Mouse (Mus musculus): Measurements from ENCODE around the gene Zc3h8. TPM values are rescaled to one million over a fixed set of nuclear protein-coding genes. Genes with fewer than 3 reads are reported as not detected.

The Zc3h8 gene
- polyA plus RNA-seq (2015; fragmentation: Nextera tagmentation; extraction: Ambion mirVana): 2.1 and 2.7 TPM in 2 replicates

GRCm38 (mm10) chr2:128943538-128944528 lies at the start of gene Zc3h8:
TSS of gene Zc3h8 (minus strand) at chr2:128944077.
- ATAC-seq (ENCODE audit: insufficient read depth): peak; percentile 97
- Histone ChIP-seq H3K4me1 (replicated peaks) (peaks cover 12% of the 10 kb centered on the region), H3K9me3 (replicated peaks) (no peaks in the 10 kb centered on the region), H3K27ac (replicated peaks) (peak within 1 kb of the TSS; percentile 79), H3K27me3 (peaks cover 2% of the 10 kb centered on the region), H3K4me3 (replicated peaks) (peak within 1 kb of the TSS; percentile 82), H3K4me2 (peak within 1 kb of the TSS; percentile 99), H3K9ac (peak within 1 kb of the TSS; percentile 76), H3K36me3 (replicated peaks) (no peaks in the 10 kb centered on the region; the same call in 1 of the 2 replicates)
- 1% methylated on average over 65 of the region's 65 CpGs for WGBS (ENCODE audit: insufficient replicate concordance)

GRCm38 (mm10) chr2:128984746-128985145 lies 40.9 kb upstream of the Zc3h8 start:
- H3K9ac ChIP-seq: no peak overlapping the region
- H3K4me1 ChIP-seq (replicated peaks): no peaks in the 10 kb centered on the region
- no peaks in the 10 kb centered on the region for H3K27me3 ChIP-seq
- WGBS (ENCODE audit: insufficient replicate concordance): 73% methylated on average over 3 of the region's 3 CpGs
- ATAC-seq (ENCODE audit: insufficient read depth): no peak
- no peak overlapping the region for H3K4me3 ChIP-seq (replicated peaks)
- no peaks in the 10 kb centered on the region for H3K36me3 ChIP-seq (replicated peaks)
- no peaks in the 10 kb centered on the region for H3K9me3 ChIP-seq (replicated peaks)
- H3K27ac ChIP-seq (replicated peaks): no peak overlapping the region
- no peak overlapping the region for H3K4me2 ChIP-seq

- Histone ChIP-seq H3K36me3 (replicated peaks) (no peaks in the 10 kb centered on the region), H3K9me3 (replicated peaks) (no peaks in the 10 kb centered on the region), H3K9ac (no peak overlapping the region), H3K4me3 (replicated peaks) (no peak overlapping the region), H3K27ac (replicated peaks) (no peak overlapping the region), H3K4me2 (no peak overlapping the region), H3K4me1 (replicated peaks) (no peaks in the 10 kb centered on the region; the same call in 1 of the 2 replicates), H3K27me3 (no peaks in the 10 kb centered on the region)
- 74% methylated on average over 4 of the region's 4 CpGs for WGBS (ENCODE audit: insufficient replicate concordance)
- ATAC-seq (ENCODE audit: insufficient read depth): no peak
These were observed 31.7 kb upstream of the Zc3h8 start for GRCm38 (mm10) chr2:128975572-128975971.

GRCm38 (mm10) chr2:128972301-128972700 lies 28.4 kb upstream of the Zc3h8 start:
- no peaks in the 10 kb centered on the region for H3K9me3 ChIP-seq (replicated peaks)
- H3K27ac ChIP-seq (replicated peaks): no peak overlapping the region
- peaks cover 11% of the 10 kb centered on the region for H3K4me1 ChIP-seq (replicated peaks)
- no peak overlapping the region for H3K4me3 ChIP-seq (replicated peaks)
- no peak for ATAC-seq (ENCODE audit: insufficient read depth)
- no peaks in the 10 kb centered on the region for H3K27me3 ChIP-seq
- no peak overlapping the region for H3K4me2 ChIP-seq
- H3K9ac ChIP-seq: no peak overlapping the region
- no peaks in the 10 kb centered on the region for H3K36me3 ChIP-seq (replicated peaks)

GRCm38 (mm10) chr2:128968475-128969083 lies 24.7 kb upstream of the Zc3h8 start:
- Histone ChIP-seq H3K9ac (peak overlapping the region; percentile 99), H3K27ac (replicated peaks) (peak overlapping the region; percentile 98), H3K4me3 (replicated peaks) (peak overlapping the region; percentile 97), H3K27me3 (no peaks in the 10 kb centered on the region), H3K4me2 (peak overlapping the region; percentile 79), H3K9me3 (replicated peaks) (no peaks in the 10 kb centered on the region), H3K36me3 (replicated peaks) (no peaks in the 10 kb centered on the region), H3K4me1 (replicated peaks) (peaks cover 18% of the 10 kb centered on the region)
- no peak for ATAC-seq (ENCODE audit: insufficient read depth)

- peak within 1 kb of the TSS; percentile 99 for H3K9ac ChIP-seq
- peak within 1 kb of the TSS; percentile 98 for H3K27ac ChIP-seq (replicated peaks)
- H3K4me2 ChIP-seq: peak within 1 kb of the TSS; percentile 79
- ATAC-seq (ENCODE audit: insufficient read depth): peak; percentile 82
- WGBS (ENCODE audit: insufficient replicate concordance): under 1% methylated on average over 80 of the region's 80 CpGs
- H3K27me3 ChIP-seq: no peaks in the 10 kb centered on the region
- no peaks in the 10 kb centered on the region for H3K9me3 ChIP-seq (replicated peaks)
- peaks cover 18% of the 10 kb centered on the region for H3K4me1 ChIP-seq (replicated peaks)
- H3K4me3 ChIP-seq (replicated peaks): peak within 1 kb of the TSS; percentile 97
- no peaks in the 10 kb centered on the region for H3K36me3 ChIP-seq (replicated peaks)
These were observed 24.0 kb upstream of the Zc3h8 start, which contains the start of gene Gm10762 for GRCm38 (mm10) chr2:128967661-128968441. TSS of gene Gm10762 (minus strand) at chr2:128967725.

GRCm38 (mm10) chr2:128966641-128967580 lies 23.0 kb upstream of the Zc3h8 start, which contains the start of gene Zc3h6:
TSS of gene Zc3h6 (plus strand) at chr2:128967402.
- under 1% methylated on average over 65 of the region's 65 CpGs for whole genome bisulfite sequencing (ENCODE audit: insufficient replicate concordance)
- H3K4me2 ChIP-seq: peak within 1 kb of the TSS; percentile 79
- ATAC-seq (ENCODE audit: insufficient read depth): peak; percentile 96
- H3K36me3 ChIP-seq (replicated peaks): no peaks in the 10 kb centered on the region
- no peaks in the 10 kb centered on the region for H3K9me3 ChIP-seq (replicated peaks)
- H3K4me3 ChIP-seq (replicated peaks): peak within 1 kb of the TSS; percentile 97
- H3K27me3 ChIP-seq: no peaks in the 10 kb centered on the region
- H3K27ac ChIP-seq (replicated peaks): peak within 1 kb of the TSS; percentile 98
- peaks cover 18% of the 10 kb centered on the region for H3K4me1 ChIP-seq (replicated peaks)
- H3K9ac ChIP-seq: peak within 1 kb of the TSS; percentile 99

GRCm38 (mm10) chr2:128966236-128966635 lies 22.4 kb upstream of the Zc3h8 start:
- no peak overlapping the region; the same call in 1 of the 2 replicates for H3K9ac ChIP-seq
- peaks cover 18% of the 10 kb centered on the region for H3K4me1 ChIP-seq (replicated peaks)
- WGBS (ENCODE audit: insufficient replicate concordance): 18% methylated on average over 6 of the region's 6 CpGs
- no peak for ATAC-seq (ENCODE audit: insufficient read depth)
- H3K36me3 ChIP-seq (replicated peaks): no peaks in the 10 kb centered on the region
- peak overlapping the region; percentile 79 for H3K4me2 ChIP-seq
- no peaks in the 10 kb centered on the region for H3K27me3 ChIP-seq
- H3K4me3 ChIP-seq (replicated peaks): peak overlapping the region; percentile 97
- H3K9me3 ChIP-seq (replicated peaks): no peaks in the 10 kb centered on the region
- H3K27ac ChIP-seq (replicated peaks): no peak overlapping the region

GRCm38 (mm10) chr2:128965505-128966105 lies 21.7 kb upstream of the Zc3h8 start:
- Histone ChIP-seq H3K36me3 (replicated peaks) (no peaks in the 10 kb centered on the region), H3K4me2 (0 out of 2 replicates have a peak overlapping the region, but pooled peaks have one; percentile 11), H3K4me3 (replicated peaks) (no peak overlapping the region), H3K27me3 (no peaks in the 10 kb centered on the region), H3K9me3 (replicated peaks) (no peaks in the 10 kb centered on the region), H3K4me1 (replicated peaks) (peaks cover 18% of the 10 kb centered on the region), H3K27ac (replicated peaks) (no peak overlapping the region; the same call in 1 of the 2 replicates), H3K9ac (no peak overlapping the region)
- 64% methylated on average over 5 of the region's 5 CpGs for WGBS (ENCODE audit: insufficient replicate concordance)
- ATAC-seq (ENCODE audit: insufficient read depth): no peak

- H3K4me3 ChIP-seq (replicated peaks): no peak overlapping the region
- H3K27me3 ChIP-seq: 0 out of 2 replicates have a peak, but pooled peaks cover 16% of the 10 kb centered on the region
- no peaks in the 10 kb centered on the region for H3K4me1 ChIP-seq (replicated peaks)
- no peak for ATAC-seq (ENCODE audit: insufficient read depth)
- no peak overlapping the region for H3K27ac ChIP-seq (replicated peaks)
- H3K4me2 ChIP-seq: no peak overlapping the region
- no peaks in the 10 kb centered on the region for H3K9me3 ChIP-seq (replicated peaks)
- no peak overlapping the region for H3K9ac ChIP-seq
- no peaks in the 10 kb centered on the region for H3K36me3 ChIP-seq (replicated peaks)
These were observed 10.3 kb upstream of the Zc3h8 start for GRCm38 (mm10) chr2:128954186-128954585.
